Mouse (Mus musculus) ES-E14 (cell line): ENCODE measurements around the gene Zbtb1.

Source experiments
- CHD2 ChIP-seq: IDR thresholded peaks from 2 replicates; pipeline ENCODE4 v1.6.1; 2014; ENCODE audit warnings: mild to moderate bottlenecking, low read depth, low read length, inconsistent platforms
- HCFC1 ChIP-seq: IDR thresholded peaks from 2 replicates; pipeline ENCODE4 v1.6.1; 2012; ENCODE audit warnings: low read length, inconsistent platforms, borderline replicate concordance; ENCODE audit not compliant: insufficient read depth
- ZC3H11A ChIP-seq: IDR thresholded peaks from 2 replicates; pipeline ENCODE4 v1.6.1; 2012; ENCODE audit warnings: low read depth, mild to moderate bottlenecking, inconsistent platforms, low read length, borderline replicate concordance
- ZNF384 ChIP-seq: IDR thresholded peaks from 2 replicates; pipeline ENCODE4 v1.6.1; 2012; ENCODE audit warnings: low read depth, low read length, inconsistent platforms

DNA sequence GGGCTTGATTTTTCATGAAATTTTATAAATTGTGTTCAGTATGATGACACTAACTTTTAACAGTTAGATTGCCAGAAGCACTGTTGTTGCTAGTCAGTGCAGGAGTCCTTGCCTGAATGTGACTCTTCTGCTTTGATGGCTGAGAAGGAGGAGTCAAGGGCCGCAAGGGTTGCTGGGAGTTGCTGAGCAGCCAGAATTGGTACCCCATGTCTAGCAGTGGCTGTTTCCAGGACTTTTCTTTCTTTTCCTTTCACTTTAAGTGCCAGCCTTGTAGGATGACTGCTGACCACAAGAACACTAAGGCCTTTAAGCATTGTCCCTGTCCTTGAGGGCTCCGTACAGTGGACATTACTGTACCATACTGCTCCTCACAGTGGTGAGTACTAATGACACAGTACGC is 7.7 kb downstream of the Zbtb1 start:
- no peak for TF ChIP-seq CHD2
- TF ChIP-seq HCFC1 = no peak
- TF ChIP-seq ZNF384 = no peak
- no peak for TF ChIP-seq ZC3H11A
